In genomic region chr6:61762135-61762534, GRCm38 (mm10) we compare ENCODE assay signal across 25 mouse cellular contexts.
"Had no signal": no experiment of that assay in that cellular context is flagged by ENCODE, and none has a peak within 500 bp of the region (broad histone marks: within the 10 kb centered on the region; RNA-seq: fewer than 3 reads in every experiment).

No protein-coding gene starts in this region.

- H3K27me3 ChIP-seq: heart, embryonic 12.5 days; hindbrain, embryonic 12.5 days; intestine, embryonic 15.5 days; limb, embryonic 13.5 days; limb, embryonic 15.5 days had no signal

- H3K9ac ChIP-seq: heart, embryonic 12.5 days; hindbrain, embryonic 12.5 days; hindbrain, embryonic 14.5 days; intestine, embryonic 15.5 days; limb, embryonic 13.5 days; limb, embryonic 15.5 days had no signal

- H3K27ac ChIP-seq: gastrocnemius, adult 2 months; heart, embryonic 10.5 days; hindbrain, embryonic 10.5 days; hindbrain, embryonic 12.5 days; hindbrain, embryonic 14.5 days; intestine, embryonic 15.5 days; layer of hippocampus, adult 2 months; left cerebral cortex, adult 2 months; limb, embryonic 13.5 days; limb, embryonic 15.5 days had no signal

- ATAC-seq: hindbrain, embryonic 16.5 days; inflammation-experienced regulatory T-cells, adult 6 months; intestine, embryonic 15.5 days; intestine, postnatal 0 days had no signal

- H3K4me2 ChIP-seq: heart, embryonic 12.5 days; hindbrain, embryonic 12.5 days; hindbrain, embryonic 14.5 days; intestine, embryonic 15.5 days; limb, embryonic 13.5 days; limb, embryonic 15.5 days had no signal

- DNase-seq: gastrocnemius, adult 2 months; gastrocnemius, postnatal 10 days; gastrocnemius, postnatal 25 days; heart, adult 18-20 months; heart, postnatal 10 days; heart, postnatal 4 days; kidney, adult 18-20 months; kidney, adult 8-10 months; kidney, postnatal 10 days; kidney, postnatal 25 days; kidney, postnatal 4 days; left cerebral cortex, postnatal 4 days had no signal

- H3K4me1 ChIP-seq: heart, embryonic 10.5 days; heart, embryonic 12.5 days; hindbrain, embryonic 12.5 days; intestine, embryonic 15.5 days; limb, embryonic 13.5 days; limb, embryonic 15.5 days had no signal

- H3K36me3 ChIP-seq: heart, embryonic 10.5 days; heart, embryonic 12.5 days; hindbrain, embryonic 10.5 days; hindbrain, embryonic 12.5 days; intestine, embryonic 15.5 days; limb, embryonic 13.5 days; limb, embryonic 15.5 days had no signal

- H3K9me3 ChIP-seq: heart, embryonic 10.5 days; heart, embryonic 12.5 days; hindbrain, embryonic 10.5 days; hindbrain, embryonic 12.5 days; intestine, embryonic 15.5 days; limb, embryonic 13.5 days; limb, embryonic 15.5 days had no signal

- H3K4me3 ChIP-seq: gastrocnemius, adult 2 months; heart, embryonic 10.5 days; heart, embryonic 12.5 days; hindbrain, embryonic 10.5 days; hindbrain, embryonic 12.5 days; intestine, embryonic 15.5 days; layer of hippocampus, adult 2 months; left cerebral cortex, adult 2 months; limb, embryonic 13.5 days; limb, embryonic 15.5 days had no signal
